Mouse (Mus musculus): Measurements from ENCODE around the gene Set. TPM values are rescaled to one million over a fixed set of nuclear protein-coding genes. Genes with fewer than 3 reads are reported as not detected.
A peak's percentile ranks its signal among the peaks of the same experiment; 100 is the strongest.
"Not testable (repeated sequence)": the region's sequence is repeated elsewhere in the genome, so short reads cannot be mapped to it uniquely, and the experiment has no call there.

The Set gene
- polyA plus RNA-seq, 1 experiment from 2014 or later: 351 TPM

DNA sequence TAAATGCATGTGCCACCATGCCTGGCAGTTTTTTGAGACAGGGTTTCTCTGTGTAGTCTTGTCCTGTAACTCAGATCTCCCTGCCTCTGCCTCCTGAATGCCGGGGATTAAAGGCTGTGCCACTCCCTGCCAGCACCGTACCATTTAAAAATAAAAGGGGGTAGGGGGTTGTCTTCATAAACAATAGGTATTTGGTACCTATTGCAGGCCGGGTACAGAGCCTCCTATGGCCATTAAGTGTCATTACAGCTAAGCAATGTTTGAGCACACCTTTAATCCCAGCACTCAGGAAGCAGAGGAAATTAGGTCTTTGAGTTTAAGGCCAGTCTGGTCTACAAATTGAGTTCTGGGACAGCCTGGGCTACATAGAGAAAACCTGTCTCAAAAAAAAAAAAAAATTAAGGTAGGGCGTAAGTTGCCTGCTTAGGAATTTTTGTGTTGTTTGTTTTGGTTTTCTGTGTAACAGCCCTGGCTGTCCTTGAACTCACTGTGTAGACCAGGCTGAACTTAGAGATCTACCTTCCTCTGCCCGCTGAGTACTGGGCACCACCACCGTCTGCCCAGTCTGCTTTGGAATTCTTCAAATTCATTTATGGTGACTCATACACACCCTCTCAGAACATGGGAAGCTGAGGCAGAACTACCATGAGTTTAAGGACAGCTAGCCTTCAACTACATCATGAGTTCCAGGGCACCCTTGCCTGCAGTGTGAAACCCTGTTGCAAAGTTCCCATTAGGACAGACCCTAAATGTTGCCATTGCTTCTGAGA, 5.0 kb upstream of the Set start:
- WGBS: 44% methylated on average over 6 of the region's 6 CpGs
- H3K4me2 ChIP-seq (ENCODE audit: low read depth, low read length): no peak overlapping the region
- H3K27ac ChIP-seq (replicated peaks; ENCODE audit: low read depth, low read length): no peak overlapping the region
- peaks cover 9% of the 10 kb centered on the region; the same call in 1 of the 2 replicates for H3K4me1 ChIP-seq (ENCODE audit: control insufficient read depth, insufficient read depth, low read length)
- no peak for ATAC-seq (ENCODE audit: low read depth)
- H3K9me3 ChIP-seq (ENCODE audit: control insufficient read depth, low read length): no peaks in the 10 kb centered on the region
- no peak overlapping the region for H3K4me3 ChIP-seq (ENCODE audit: low read depth, low read length)
- H3K36me3 ChIP-seq (ENCODE audit: control insufficient read depth, insufficient read depth, low read length): no peaks in the 10 kb centered on the region
- no peaks in the 10 kb centered on the region for H3K27me3 ChIP-seq (replicated peaks; ENCODE audit: control insufficient read depth, insufficient read depth, low read length)
- DNase-seq (ENCODE audit: low spot score): no peak
- H3K9ac ChIP-seq (ENCODE audit: low read depth, low read length): no peak overlapping the region

DNA sequence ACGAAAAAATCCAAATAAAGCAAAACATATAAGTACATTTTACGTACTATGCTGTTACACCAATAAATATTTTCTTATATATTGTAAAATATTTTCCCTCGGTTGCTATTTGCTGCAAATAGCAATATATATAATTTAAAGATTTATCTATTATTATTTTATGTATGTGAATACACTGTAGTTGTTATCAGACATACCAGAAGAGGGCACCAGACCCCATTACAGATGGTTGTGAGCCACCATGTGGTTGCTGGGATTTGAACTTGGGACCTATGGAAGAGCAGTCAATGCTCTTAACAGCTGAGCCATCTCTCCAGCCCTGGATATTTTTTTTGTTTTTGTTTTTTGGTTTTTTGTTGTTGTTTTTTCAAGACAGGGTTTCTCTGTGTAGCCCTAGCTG, 1.9 kb upstream of the Set start:
- not testable (repeated sequence) for H3K36me3 ChIP-seq (ENCODE audit: control insufficient read depth, insufficient read depth, low read length); DNase-seq (ENCODE audit: low spot score); H3K4me1 ChIP-seq (ENCODE audit: control insufficient read depth, insufficient read depth, low read length); H3K27ac ChIP-seq (replicated peaks; ENCODE audit: low read depth, low read length); ATAC-seq (ENCODE audit: low read depth); H3K4me2 ChIP-seq (ENCODE audit: low read depth, low read length); H3K9me3 ChIP-seq (ENCODE audit: control insufficient read depth, low read length); H3K27me3 ChIP-seq (replicated peaks; ENCODE audit: control insufficient read depth, insufficient read depth, low read length); H3K4me3 ChIP-seq (ENCODE audit: low read depth, low read length); H3K9ac ChIP-seq (ENCODE audit: low read depth, low read length)
- 91% methylated on average over 3 of the region's 3 CpGs for WGBS

DNA sequence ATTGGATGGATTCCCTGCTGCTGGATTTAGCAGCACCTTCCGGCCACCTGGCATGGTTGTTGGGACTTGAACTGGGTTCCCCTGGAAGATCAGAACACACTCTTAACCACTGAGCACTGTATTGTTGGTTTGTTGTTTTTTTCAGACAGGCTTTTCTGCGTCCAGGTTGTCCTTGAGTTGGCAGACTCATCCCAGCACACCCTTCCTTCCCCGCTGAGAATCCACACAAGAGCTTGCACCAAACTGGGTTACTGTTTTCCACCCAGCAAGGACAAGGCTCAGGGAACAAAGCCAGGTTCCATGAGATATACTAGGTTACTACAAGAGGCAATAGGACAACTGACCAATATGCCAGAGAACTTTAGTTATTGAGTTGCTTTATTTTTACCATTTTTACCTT, 442 bp upstream of the Set start:
- 79% methylated on average over 3 of the region's 3 CpGs for WGBS

DNA sequence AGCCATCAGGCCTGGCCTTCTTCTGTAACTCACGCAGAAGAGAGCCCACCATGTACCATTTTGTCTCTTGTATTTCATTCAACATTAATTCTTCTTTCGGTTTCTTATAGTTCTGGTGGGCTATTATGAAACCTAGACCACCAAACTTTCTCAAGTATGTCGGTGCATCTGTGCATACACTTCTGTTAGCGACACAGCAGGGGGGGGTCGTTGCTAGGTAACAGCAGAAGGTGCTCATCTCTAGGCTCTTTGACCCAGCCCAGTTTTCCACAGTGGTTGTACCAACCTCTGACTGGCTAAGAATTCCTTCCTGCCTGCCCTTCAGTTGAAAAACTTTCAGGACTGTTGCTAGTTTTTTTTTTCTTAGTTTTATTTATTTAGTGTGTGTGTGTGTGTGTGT, 1.2 kb downstream of the Set start:
- WGBS: 54% methylated on average over 5 of the region's 5 CpGs
- DNase-seq (ENCODE audit: low spot score): no peak

More for the DNA sequence above, 442 bp upstream of the Set start:
- Histone ChIP-seq H3K27ac (replicated peaks; ENCODE audit: low read depth, low read length) (no peak overlapping the region), H3K36me3 (ENCODE audit: control insufficient read depth, insufficient read depth, low read length) (no peaks in the 10 kb centered on the region), H3K27me3 (replicated peaks; ENCODE audit: control insufficient read depth, insufficient read depth, low read length) (no peaks in the 10 kb centered on the region), H3K9ac (ENCODE audit: low read depth, low read length) (no peak overlapping the region), H3K4me3 (ENCODE audit: low read depth, low read length) (no peak overlapping the region), H3K4me2 (ENCODE audit: low read depth, low read length) (no peak overlapping the region), H3K4me1 (ENCODE audit: control insufficient read depth, insufficient read depth, low read length) (no peaks in the 10 kb centered on the region), H3K9me3 (ENCODE audit: control insufficient read depth, low read length) (no peaks in the 10 kb centered on the region)
- DNase-seq (ENCODE audit: low spot score) (no peak), ATAC-seq (ENCODE audit: low read depth) (no peak)

DNA sequence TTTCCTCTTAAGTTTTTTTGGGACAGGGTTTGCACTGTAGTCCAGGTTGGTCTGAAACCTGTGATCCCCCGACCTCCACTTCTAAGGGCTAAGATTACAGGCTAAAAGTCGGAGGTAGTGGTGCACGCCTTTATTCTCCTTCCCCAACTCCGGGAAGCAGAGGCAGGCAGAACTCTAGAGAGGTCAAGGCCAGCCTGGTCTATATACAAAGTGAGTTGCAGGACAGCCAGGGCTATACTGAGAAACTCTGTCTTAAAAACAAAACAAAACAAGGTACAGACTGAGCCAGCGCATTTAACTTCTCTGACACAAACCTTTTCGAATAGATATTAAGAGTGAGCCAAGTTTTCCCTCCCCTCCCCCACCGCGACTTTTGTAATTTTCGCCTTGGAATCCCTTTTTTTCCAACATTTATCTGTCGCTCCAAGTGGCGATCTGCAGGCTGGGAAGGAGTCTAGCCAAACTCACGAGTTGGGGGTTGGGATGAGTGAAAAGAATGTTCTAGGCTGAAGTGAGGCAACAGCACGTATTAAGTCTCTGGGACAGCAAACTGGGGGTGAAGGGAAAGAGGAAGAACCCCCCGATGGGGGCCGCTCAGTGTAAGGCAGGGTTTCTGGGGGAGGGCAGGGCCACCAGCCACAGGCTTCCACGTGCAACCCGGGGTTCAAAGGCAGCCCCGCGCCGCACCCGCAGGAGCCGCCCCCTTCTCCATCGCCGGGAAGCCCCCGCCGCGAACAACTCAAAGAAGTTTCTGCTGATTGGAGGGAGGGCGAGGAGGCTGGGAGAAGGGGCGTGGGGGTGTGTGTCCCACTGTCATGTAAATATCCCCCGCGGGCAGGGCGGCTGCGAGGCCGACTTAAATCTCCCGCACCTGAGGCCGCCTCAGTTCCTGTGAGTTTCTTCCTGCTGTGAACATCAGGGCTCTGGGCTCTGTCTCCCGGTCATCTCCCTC, 4.3 kb downstream of the Set start:
- peak overlapping the region; percentile 80 for H3K9ac ChIP-seq (ENCODE audit: low read depth, low read length)
- H3K27ac ChIP-seq (replicated peaks; ENCODE audit: low read depth, low read length): peak overlapping the region; percentile 85
- peak overlapping the region; percentile 73 for H3K4me2 ChIP-seq (ENCODE audit: low read depth, low read length)
- H3K9me3 ChIP-seq (ENCODE audit: control insufficient read depth, low read length): no peaks in the 10 kb centered on the region
- ATAC-seq (ENCODE audit: low read depth): peak; percentile 12; the same call in 1 of the 2 replicates
- no peaks in the 10 kb centered on the region for H3K27me3 ChIP-seq (replicated peaks; ENCODE audit: control insufficient read depth, insufficient read depth, low read length)
- 10% methylated on average over 28 of the region's 37 CpGs for WGBS
- H3K4me3 ChIP-seq (ENCODE audit: low read depth, low read length): peak overlapping the region; percentile 58
- peaks cover 20% of the 10 kb centered on the region for H3K4me1 ChIP-seq (ENCODE audit: control insufficient read depth, insufficient read depth, low read length)
- peak; percentile 93 for DNase-seq (ENCODE audit: low spot score)
- no peaks in the 10 kb centered on the region for H3K36me3 ChIP-seq (ENCODE audit: control insufficient read depth, insufficient read depth, low read length)

More for the DNA sequence above, 1.2 kb downstream of the Set start:
- no peaks in the 10 kb centered on the region for H3K27me3 ChIP-seq (replicated peaks; ENCODE audit: control insufficient read depth, insufficient read depth, low read length)
- no peak overlapping the region for H3K9ac ChIP-seq (ENCODE audit: low read depth, low read length)
- no peak for ATAC-seq (ENCODE audit: low read depth)
- no peak overlapping the region for H3K4me2 ChIP-seq (ENCODE audit: low read depth, low read length)
- no peak overlapping the region for H3K27ac ChIP-seq (replicated peaks; ENCODE audit: low read depth, low read length)
- H3K4me3 ChIP-seq (ENCODE audit: low read depth, low read length): no peak overlapping the region
- 0 out of 2 replicates have a peak, but pooled peaks cover 4% of the 10 kb centered on the region for H3K4me1 ChIP-seq (ENCODE audit: control insufficient read depth, insufficient read depth, low read length)
- no peaks in the 10 kb centered on the region for H3K36me3 ChIP-seq (ENCODE audit: control insufficient read depth, insufficient read depth, low read length)
- H3K9me3 ChIP-seq (ENCODE audit: control insufficient read depth, low read length): no peaks in the 10 kb centered on the region

DNA sequence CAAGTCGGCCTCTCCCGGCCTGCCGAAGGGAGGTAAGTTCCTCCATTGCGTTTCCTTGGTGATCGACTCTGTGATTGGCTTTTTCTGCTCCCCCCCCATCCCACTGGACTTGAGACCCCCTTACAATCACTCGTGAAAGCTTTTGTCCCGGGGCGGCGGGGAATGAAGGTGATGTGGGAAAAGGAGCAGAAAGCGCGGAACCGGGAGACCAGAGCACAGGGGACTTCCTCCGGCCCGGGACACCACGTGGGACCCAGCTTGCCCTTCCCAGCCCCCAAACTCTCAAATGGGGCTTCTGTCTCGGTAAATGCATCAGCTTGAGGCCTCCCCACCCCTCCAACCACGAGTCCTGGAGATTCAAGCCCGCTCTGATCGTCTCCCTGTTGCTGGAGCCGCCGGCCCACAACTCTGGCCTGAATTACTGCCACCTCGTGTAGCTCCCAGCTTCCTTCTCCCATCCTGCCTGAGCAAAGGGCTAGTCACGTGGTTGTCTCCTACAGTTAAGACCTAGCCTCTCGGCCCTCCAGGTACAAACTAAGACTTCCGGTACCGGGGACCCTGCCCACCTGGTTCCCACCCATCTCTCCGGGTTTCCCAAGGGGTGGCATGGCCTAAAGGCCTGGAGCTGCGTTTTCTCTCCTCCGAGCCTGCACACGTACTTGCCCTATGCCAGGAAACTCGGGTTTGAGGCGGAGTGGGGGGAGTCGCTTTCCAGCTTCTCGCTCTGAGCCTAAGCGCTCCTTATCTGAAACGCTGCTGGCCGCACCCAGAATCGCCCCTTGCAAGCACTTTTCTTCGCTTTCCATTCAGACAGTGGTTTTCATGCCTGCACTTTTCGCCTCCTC, 5.3 kb downstream of the Set start:
- Histone ChIP-seq H3K4me3 (ENCODE audit: low read depth, low read length) (peak overlapping the region; percentile 58), H3K27me3 (replicated peaks; ENCODE audit: control insufficient read depth, insufficient read depth, low read length) (no peaks in the 10 kb centered on the region), H3K27ac (replicated peaks; ENCODE audit: low read depth, low read length) (peak overlapping the region; percentile 85), H3K4me2 (ENCODE audit: low read depth, low read length) (peak overlapping the region; percentile 73), H3K9ac (ENCODE audit: low read depth, low read length) (peak overlapping the region; percentile 80), H3K4me1 (ENCODE audit: control insufficient read depth, insufficient read depth, low read length) (peaks cover 20% of the 10 kb centered on the region), H3K36me3 (ENCODE audit: control insufficient read depth, insufficient read depth, low read length) (no peaks in the 10 kb centered on the region), H3K9me3 (ENCODE audit: control insufficient read depth, low read length) (no peaks in the 10 kb centered on the region)
- ATAC-seq (ENCODE audit: low read depth) (peak; percentile 31), DNase-seq (ENCODE audit: low spot score) (peak; percentile 88)
- under 1% methylated on average over 36 of the region's 40 CpGs for WGBS

DNA sequence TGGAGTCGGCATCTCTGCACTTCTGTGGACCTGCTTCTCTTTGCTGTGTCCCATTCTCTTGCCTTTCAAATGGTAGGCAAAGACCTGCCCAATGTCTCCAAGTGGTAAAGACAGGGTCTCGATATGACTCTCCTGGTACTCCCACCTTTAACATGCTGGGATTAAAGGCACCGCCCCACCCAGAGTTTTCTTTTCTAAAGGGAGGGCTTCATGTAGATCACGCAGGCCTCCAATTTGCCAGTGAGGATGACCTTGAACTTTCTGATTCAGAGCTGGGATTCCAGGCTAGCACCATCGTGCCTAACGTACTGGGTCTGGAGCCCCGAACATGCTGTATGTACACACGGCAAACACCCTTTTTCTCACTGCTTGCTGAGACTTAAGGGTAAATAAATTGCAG, 6.1 kb downstream of the Set start:
- Histone ChIP-seq H3K4me2 (ENCODE audit: low read depth, low read length) (peak overlapping the region; percentile 73), H3K4me1 (ENCODE audit: control insufficient read depth, insufficient read depth, low read length) (peaks cover 24% of the 10 kb centered on the region), H3K9me3 (ENCODE audit: control insufficient read depth, low read length) (no peaks in the 10 kb centered on the region), H3K27me3 (replicated peaks; ENCODE audit: control insufficient read depth, insufficient read depth, low read length) (no peaks in the 10 kb centered on the region), H3K4me3 (ENCODE audit: low read depth, low read length) (peak overlapping the region; percentile 58), H3K36me3 (ENCODE audit: control insufficient read depth, insufficient read depth, low read length) (peaks cover 5% of the 10 kb centered on the region), H3K27ac (replicated peaks; ENCODE audit: low read depth, low read length) (peak overlapping the region; percentile 85), H3K9ac (ENCODE audit: low read depth, low read length) (peak overlapping the region; percentile 80)
- no peak for ATAC-seq (ENCODE audit: low read depth)
- no peak for DNase-seq (ENCODE audit: low spot score)
- 5% methylated on average over 8 of the region's 8 CpGs for WGBS

DNA sequence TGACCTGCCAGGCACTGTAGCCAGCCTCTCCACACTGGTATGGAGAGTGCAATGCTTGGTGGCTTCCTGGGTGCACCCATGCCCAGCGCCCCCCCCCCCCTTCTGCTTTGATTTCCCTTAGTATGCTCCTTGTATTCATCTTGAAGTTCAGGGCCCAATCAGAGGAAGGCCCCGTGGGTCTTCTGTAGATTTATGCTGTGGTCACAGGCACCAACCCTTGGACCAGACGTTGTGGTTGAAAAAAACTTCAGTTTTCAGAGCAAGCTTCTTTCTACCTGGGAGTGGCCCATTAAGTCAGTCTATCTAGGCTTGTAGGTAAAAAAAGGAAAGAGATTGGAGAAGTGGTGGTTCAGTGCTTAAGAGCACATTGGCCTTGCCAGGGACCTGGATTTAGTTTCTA, 6.6 kb downstream of the Set start:
- peak overlapping the region; percentile 73 for H3K4me2 ChIP-seq (ENCODE audit: low read depth, low read length)
- peak overlapping the region; percentile 1; the same call in 1 of the 2 replicates for H3K27ac ChIP-seq (replicated peaks; ENCODE audit: low read depth, low read length)
- peaks cover 11% of the 10 kb centered on the region for H3K36me3 ChIP-seq (ENCODE audit: control insufficient read depth, insufficient read depth, low read length)
- DNase-seq (ENCODE audit: low spot score) (no peak), ATAC-seq (ENCODE audit: low read depth) (no peak)
- peak overlapping the region; percentile 80 for H3K9ac ChIP-seq (ENCODE audit: low read depth, low read length)
- H3K9me3 ChIP-seq (ENCODE audit: control insufficient read depth, low read length): no peaks in the 10 kb centered on the region
- H3K27me3 ChIP-seq (replicated peaks; ENCODE audit: control insufficient read depth, insufficient read depth, low read length): no peaks in the 10 kb centered on the region
- H3K4me1 ChIP-seq (ENCODE audit: control insufficient read depth, insufficient read depth, low read length): peaks cover 27% of the 10 kb centered on the region
- peak overlapping the region; percentile 58 for H3K4me3 ChIP-seq (ENCODE audit: low read depth, low read length)
- 8% methylated on average over 3 of the region's 3 CpGs for WGBS

Data from embryonic facial prominence, embryonic 14.5 days (tissue).